Mouse (Mus musculus): ENCODE results near the gene Nmral1. TPM values are rescaled to one million over a fixed set of nuclear protein-coding genes. Genes with fewer than 3 reads are reported as not detected.

Nmral1 gene
- polyA plus RNA-seq, 1 experiment: 4.0 TPM

Other genes starting within 250 kb of the Nmral1 start
- gene Srl, start 177.5 kb downstream of the Nmral1 start, polyA plus RNA-seq (2012; ENCODE audit: insufficient read depth, insufficient read length, missing spikeins): 17.3 and 26.8 TPM in 2 replicates
- gene Tfap4, start 159.5 kb downstream of the Nmral1 start, polyA plus RNA-seq (2012; ENCODE audit: insufficient read depth, insufficient read length, missing spikeins): 3.2 and 3.3 TPM in 2 replicates
- 2.9 and 5.7 TPM in 2 replicates for gene Glis2, start 124.6 kb downstream of the Nmral1 start, polyA plus RNA-seq (2012; ENCODE audit: insufficient read depth, insufficient read length, missing spikeins)
- 140 and 178 TPM in 2 replicates for gene Pam16, start 94.4 kb downstream of the Nmral1 start, polyA plus RNA-seq (2012; ENCODE audit: insufficient read depth, insufficient read length, missing spikeins)
- gene Vasn, start 79.4 kb downstream of the Nmral1 start, polyA plus RNA-seq (2012; ENCODE audit: insufficient read depth, insufficient read length, missing spikeins): 4.2 and 4.4 TPM in 2 replicates
- gene Dnaja3, start 79.4 kb downstream of the Nmral1 start, polyA plus RNA-seq (2012; ENCODE audit: insufficient read depth, insufficient read length, missing spikeins): 193 and 221 TPM in 2 replicates
- gene Coro7, start 39.6 kb downstream of the Nmral1 start, polyA plus RNA-seq (2012; ENCODE audit: insufficient read depth, insufficient read length, missing spikeins): 10.6 and 28.7 TPM in 2 replicates
- gene Hmox2, start 7.0 kb upstream of the Nmral1 start, polyA plus RNA-seq (2012; ENCODE audit: insufficient read depth, insufficient read length, missing spikeins): 74.8 and 95.3 TPM in 2 replicates
- gene Cdip1, start 70.9 kb upstream of the Nmral1 start, polyA plus RNA-seq (2012; ENCODE audit: insufficient read depth, insufficient read length, missing spikeins): 98.7 and 99.2 TPM in 2 replicates
- not detected in 2 replicates for gene 4930562C15Rik, start 116.1 kb upstream of the Nmral1 start, polyA plus RNA-seq (2012; ENCODE audit: insufficient read depth, insufficient read length, missing spikeins)
- 14.2 and 16.7 TPM in 2 replicates for gene Ubald1, start 161.0 kb upstream of the Nmral1 start, polyA plus RNA-seq (2012; ENCODE audit: insufficient read depth, insufficient read length, missing spikeins)
- 50.6 and 52.6 TPM in 2 replicates for gene Mgrn1, start 166.9 kb upstream of the Nmral1 start, polyA plus RNA-seq (2012; ENCODE audit: insufficient read depth, insufficient read length, missing spikeins)
- 34.4 and 43.4 TPM in 2 replicates for gene Nudt16l1, start 219.4 kb upstream of the Nmral1 start, polyA plus RNA-seq (2012; ENCODE audit: insufficient read depth, insufficient read length, missing spikeins)
- 12.0 and 14.1 TPM in 2 replicates for gene Anks3, start 244.8 kb upstream of the Nmral1 start, polyA plus RNA-seq (2012; ENCODE audit: insufficient read depth, insufficient read length, missing spikeins)

Measured in brown adipose tissue, adult 24 weeks (tissue).